Mouse (Mus musculus) adrenal gland, adult (tissue): ENCODE data around the gene Qsox1.

Experiments used
- DNase-seq, 2 experiments: peaks; one replicate each; pipeline ENCODE4 v3.0.0; 2022 to 2023; ENCODE audit warnings: low spot score in 1 of 2; ENCODE audit not compliant: inconsistent age in 2 of 2

Qsox1 gene

GRCm38 (mm10) chr1:155812581-155813499, at the start of gene Qsox1:
Gene Qsox1 (minus strand): TSS chr1:155812889.
- peak; percentile 91 to 97 for DNase-seq

- DNase-seq: no peak
Observed at GRCm38 (mm10) chr1:155854926-155855702, 42.4 kb upstream of the Qsox1 start.

- no peak for DNase-seq
Observed at GRCm38 (mm10) chr1:155853009-155853408, 40.3 kb upstream of the Qsox1 start.

GRCm38 (mm10) chr1:155844235-155844634, 31.5 kb upstream of the Qsox1 start:
- DNase-seq: no peak

- no peak for DNase-seq
Observed at GRCm38 (mm10) chr1:155843538-155843937, 30.8 kb upstream of the Qsox1 start.

- DNase-seq: no peak
Observed at GRCm38 (mm10) chr1:155835667-155836066, 23.0 kb upstream of the Qsox1 start.

GRCm38 (mm10) chr1:155833610-155834009, 20.9 kb upstream of the Qsox1 start:
- DNase-seq: no peak

- no peak for DNase-seq
Observed at GRCm38 (mm10) chr1:155831958-155832357, 19.3 kb upstream of the Qsox1 start.

GRCm38 (mm10) chr1:155830861-155831260, 18.2 kb upstream of the Qsox1 start:
- peak; percentile 29 to 70 for DNase-seq

GRCm38 (mm10) chr1:155827703-155828295, 15.1 kb upstream of the Qsox1 start:
- DNase-seq: no peak

- DNase-seq: no peak
Observed at GRCm38 (mm10) chr1:155826803-155827395, 14.2 kb upstream of the Qsox1 start.

GRCm38 (mm10) chr1:155825940-155826716, 13.4 kb upstream of the Qsox1 start:
- no peak for DNase-seq

- no peak for DNase-seq
Observed at GRCm38 (mm10) chr1:155820646-155821045, 8.0 kb upstream of the Qsox1 start.

- DNase-seq: no peak
Observed at GRCm38 (mm10) chr1:155816167-155816566, 3.5 kb upstream of the Qsox1 start.

GRCm38 (mm10) chr1:155811995-155812580, 601 bp downstream of the Qsox1 start:
- DNase-seq: no peak

GRCm38 (mm10) chr1:155810616-155811015, 2.1 kb downstream of the Qsox1 start:
- peak in 1 of 2 experiments; percentile 54 for DNase-seq

GRCm38 (mm10) chr1:155809706-155810442, 2.8 kb downstream of the Qsox1 start:
- no peak for DNase-seq

- no peak for DNase-seq
Observed at GRCm38 (mm10) chr1:155808261-155808660, 4.4 kb downstream of the Qsox1 start.

GRCm38 (mm10) chr1:155805607-155806006, 7.1 kb downstream of the Qsox1 start:
- peak; percentile 52 to 82 for DNase-seq
